Mouse (Mus musculus) MEL-GATA-1-ER (cell line): ENCODE data around the gene Vmn1r210.
A peak's percentile ranks its signal among the peaks of the same experiment; 100 is the strongest.
"Not testable (repeated sequence)": the region's sequence is repeated elsewhere in the genome, so short reads cannot be mapped to it uniquely, and the experiment has no call there.

Experiments
- DNase-seq: peaks from one replicate; pipeline ENCODE4 v3.0.0-alpha.2; 2012; ENCODE audit warnings: low read depth; ENCODE audit errors: extremely low read depth

The Vmn1r210 gene

GRCm38 (mm10) chr13:22831248-22831647, at the start of gene Vmn1r210:
Vmn1r210 (minus strand) TSS chr13:22831348.
- no peak for DNase-seq

GRCm38 (mm10) chr13:22879257-22879656, 48.1 kb upstream of the Vmn1r210 start:
- DNase-seq, result no peak

GRCm38 (mm10) chr13:22857461-22857860, 26.3 kb upstream of the Vmn1r210 start, which contains the start of gene Vmn1r211:
Vmn1r211 (minus strand) TSS chr13:22857561.
- DNase-seq, result no peak

GRCm38 (mm10) chr13:22854760-22855159, 23.6 kb upstream of the Vmn1r210 start:
- DNase-seq, result no peak

- no peak for DNase-seq
Measured at GRCm38 (mm10) chr13:22846798-22847197, 15.7 kb upstream of the Vmn1r210 start.

GRCm38 (mm10) chr13:22844304-22844703, 13.2 kb upstream of the Vmn1r210 start:
- DNase-seq, result not testable (repeated sequence)

- not testable (repeated sequence) for DNase-seq
Measured at GRCm38 (mm10) chr13:22829395-22829794, 1.8 kb downstream of the Vmn1r210 start.

- peak; percentile 53 for DNase-seq
Measured at GRCm38 (mm10) chr13:22821601-22822000, 9.5 kb downstream of the Vmn1r210 start.

- DNase-seq, result not testable (repeated sequence)
Measured at GRCm38 (mm10) chr13:22809582-22809981, 21.6 kb downstream of the Vmn1r210 start, which contains the start of gene Vmn1r209. Vmn1r209 (minus strand) TSS chr13:22809682.

- not testable (repeated sequence) for DNase-seq
Measured at GRCm38 (mm10) chr13:22788096-22788495, 43.1 kb downstream of the Vmn1r210 start.

GRCm38 (mm10) chr13:22784159-22784558, 47.0 kb downstream of the Vmn1r210 start:
- not testable (repeated sequence) for DNase-seq

- DNase-seq, result not testable (repeated sequence)
Measured at GRCm38 (mm10) chr13:22777300-22777699, 53.8 kb downstream of the Vmn1r210 start, which contains the start of gene Vmn1r208. Vmn1r208 (minus strand) TSS chr13:22777400.
